Mouse (Mus musculus) heart, embryonic 13.5 days (tissue): ENCODE measurements at regions not wholly inside any gene's neighbourhood (a gene's known extent, or its start where the extent isn't known, plus 50 kb on each side); places are given as distances from the start of the nearest gene placed in this dataset.

Experiments used
- ATAC-seq: fragments of 200-750 bp; cut with Nextera tagmentation; 2 replicates; pipeline ENCODE4 v1.8.0; 2017; ENCODE audit warnings: moderate TSS enrichment; ENCODE audit not compliant: insufficient number of reproducible peaks, low FRiP score, low TSS enrichment; ENCODE audit errors: extremely low read depth
- H3K27ac ChIP-seq: fragments of 300-500 bp; sonication (generic); replicated peaks from 2 replicates; pipeline ENCODE4 v1.5.1; 2015; ENCODE audit warnings: moderate library complexity, mild to moderate bottlenecking, inconsistent platforms
- H3K27me3 ChIP-seq: fragments of 300-500 bp; sonication (generic); replicated peaks from 2 replicates; pipeline ENCODE4 v1.6.1; 2015; ENCODE audit warnings: mild to moderate bottlenecking, inconsistent platforms
- H3K36me3 ChIP-seq: fragments of 300-500 bp; sonication (generic); 2 replicates; pipeline ENCODE4 v1.6.1; 2015; ENCODE audit warnings: mild to moderate bottlenecking, inconsistent platforms
- H3K4me1 ChIP-seq: fragments of 300-500 bp; sonication (generic); 2 replicates; pipeline ENCODE4 v1.6.1; 2015; ENCODE audit warnings: inconsistent platforms
- H3K4me2 ChIP-seq: fragments of 300-500 bp; sonication (generic); 2 replicates; pipeline ENCODE4 v1.6.1; 2015; ENCODE audit warnings: inconsistent platforms, mild to moderate bottlenecking, moderate library complexity
- H3K4me3 ChIP-seq: fragments of 300-500 bp; sonication (generic); 2 replicates; pipeline ENCODE4 v1.5.1; 2015; ENCODE audit warnings: moderate library complexity, mild to moderate bottlenecking, inconsistent platforms
- H3K9ac ChIP-seq: fragments of 300-500 bp; sonication (generic); 2 replicates; pipeline ENCODE4 v1.6.1; 2015; ENCODE audit warnings: inconsistent platforms, mild to moderate bottlenecking, moderate library complexity
- H3K9me3 ChIP-seq: fragments of 300-500 bp; sonication (generic); 2 replicates; pipeline ENCODE4 v1.6.1; 2016; ENCODE audit warnings: inconsistent platforms
- WGBS: fragments of 180-500 bp; shearing (Covaris S2); methylation state at CpG from one replicate; pipeline ENCODE4 v1.1.7; 2015; ENCODE audit warnings: mixed read lengths; 5-methylcytosine and 5-hydroxymethylcytosine counted together

DNA sequence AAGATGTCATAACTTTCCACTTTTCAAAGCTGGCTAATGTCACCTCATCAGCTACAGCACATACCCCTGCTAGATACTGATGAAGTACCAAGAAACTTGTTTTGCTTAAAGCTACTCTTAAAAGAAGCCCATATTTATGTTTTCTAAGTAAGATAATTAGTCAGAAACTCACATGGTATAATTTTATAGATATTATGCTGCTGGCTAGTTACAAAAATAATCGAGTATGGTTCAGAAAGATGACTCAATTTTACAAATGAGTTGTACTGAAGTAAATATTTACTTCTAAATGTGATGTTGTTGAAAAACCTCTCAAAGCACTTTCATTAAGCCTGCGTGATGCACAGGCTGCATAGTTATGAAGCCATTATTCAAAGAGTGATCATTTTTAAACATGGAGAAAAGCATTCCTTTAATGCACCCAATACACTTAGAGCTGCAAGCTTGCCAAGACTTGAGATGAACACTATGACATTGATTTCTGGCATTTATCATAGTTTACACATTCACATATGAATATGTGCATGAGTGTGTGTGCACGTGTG is 582.3 kb upstream of the Gm26657 start:
- Histone ChIP-seq H3K4me1 (no peaks in the 10 kb centered on the region), H3K27me3 (no peaks in the 10 kb centered on the region), H3K9ac (no peak overlapping the region), H3K27ac (no peak overlapping the region), H3K4me2 (no peak overlapping the region), H3K9me3 (no peaks in the 10 kb centered on the region), H3K4me3 (no peak overlapping the region), H3K36me3 (no peaks in the 10 kb centered on the region)
- no peak for ATAC-seq
- 73% methylated on average over 3 of the region's 3 CpGs for WGBS

- Histone ChIP-seq H3K36me3 (no peaks in the 10 kb centered on the region), H3K27me3 (no peaks in the 10 kb centered on the region), H3K4me1 (no peaks in the 10 kb centered on the region), H3K4me2 (no peak overlapping the region), H3K9me3 (no peaks in the 10 kb centered on the region), H3K4me3 (no peak overlapping the region), H3K9ac (no peak overlapping the region), H3K27ac (no peak overlapping the region)
- ATAC-seq: no peak
- WGBS: 94% methylated on average over 1 of the region's 1 CpGs
Observed at GRCm38 (mm10) chr4:56150716-56151115, 589.2 kb upstream of the Gm26657 start.

DNA sequence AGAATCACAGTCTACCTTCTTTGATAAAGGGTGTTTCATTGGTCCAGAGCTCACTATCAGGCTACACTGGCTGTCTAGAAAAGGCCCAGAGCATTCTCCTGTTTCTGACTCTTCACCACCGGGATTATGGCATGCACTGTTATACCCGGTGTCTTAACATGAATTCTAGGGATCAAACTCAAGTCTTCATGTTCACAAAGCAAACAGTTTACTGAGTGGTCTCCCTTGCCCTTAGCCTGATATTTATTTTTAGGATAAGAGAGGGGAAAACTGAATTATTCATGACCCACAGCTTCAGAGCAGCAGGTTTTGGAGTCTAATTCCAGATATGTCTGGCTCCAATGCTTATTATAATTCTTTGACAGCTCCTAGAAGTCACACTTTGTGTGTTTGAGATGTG is 596.0 kb upstream of the Gm26657 start:
- Histone ChIP-seq H3K4me1 (no peaks in the 10 kb centered on the region), H3K36me3 (no peaks in the 10 kb centered on the region), H3K9ac (no peak overlapping the region), H3K27ac (no peak overlapping the region), H3K9me3 (no peaks in the 10 kb centered on the region), H3K27me3 (no peaks in the 10 kb centered on the region), H3K4me3 (no peak overlapping the region), H3K4me2 (no peak overlapping the region)
- WGBS: 70% methylated on average over 2 of the region's 2 CpGs
- no peak for ATAC-seq

- Histone ChIP-seq H3K27me3 (no peaks in the 10 kb centered on the region), H3K36me3 (no peaks in the 10 kb centered on the region), H3K4me2 (no peak overlapping the region), H3K4me1 (no peaks in the 10 kb centered on the region), H3K27ac (no peak overlapping the region), H3K9me3 (no peaks in the 10 kb centered on the region), H3K4me3 (no peak overlapping the region), H3K9ac (no peak overlapping the region)
- WGBS: 87% methylated on average over 3 of the region's 3 CpGs
- ATAC-seq: no peak
Observed at GRCm38 (mm10) chr4:56136837-56137236, 603.0 kb upstream of the Gm26657 start.

GRCm38 (mm10) chr4:56134350-56134749 is 602.1 kb upstream of the Klf4 start:
- H3K36me3 ChIP-seq: no peaks in the 10 kb centered on the region
- no peaks in the 10 kb centered on the region for H3K27me3 ChIP-seq
- H3K4me1 ChIP-seq: no peaks in the 10 kb centered on the region
- no peak overlapping the region for H3K9ac ChIP-seq
- H3K27ac ChIP-seq: no peak overlapping the region
- H3K9me3 ChIP-seq: no peaks in the 10 kb centered on the region
- ATAC-seq: no peak
- no peak overlapping the region for H3K4me2 ChIP-seq
- no peak overlapping the region for H3K4me3 ChIP-seq
- WGBS: 69% methylated on average over 5 of the region's 5 CpGs

DNA sequence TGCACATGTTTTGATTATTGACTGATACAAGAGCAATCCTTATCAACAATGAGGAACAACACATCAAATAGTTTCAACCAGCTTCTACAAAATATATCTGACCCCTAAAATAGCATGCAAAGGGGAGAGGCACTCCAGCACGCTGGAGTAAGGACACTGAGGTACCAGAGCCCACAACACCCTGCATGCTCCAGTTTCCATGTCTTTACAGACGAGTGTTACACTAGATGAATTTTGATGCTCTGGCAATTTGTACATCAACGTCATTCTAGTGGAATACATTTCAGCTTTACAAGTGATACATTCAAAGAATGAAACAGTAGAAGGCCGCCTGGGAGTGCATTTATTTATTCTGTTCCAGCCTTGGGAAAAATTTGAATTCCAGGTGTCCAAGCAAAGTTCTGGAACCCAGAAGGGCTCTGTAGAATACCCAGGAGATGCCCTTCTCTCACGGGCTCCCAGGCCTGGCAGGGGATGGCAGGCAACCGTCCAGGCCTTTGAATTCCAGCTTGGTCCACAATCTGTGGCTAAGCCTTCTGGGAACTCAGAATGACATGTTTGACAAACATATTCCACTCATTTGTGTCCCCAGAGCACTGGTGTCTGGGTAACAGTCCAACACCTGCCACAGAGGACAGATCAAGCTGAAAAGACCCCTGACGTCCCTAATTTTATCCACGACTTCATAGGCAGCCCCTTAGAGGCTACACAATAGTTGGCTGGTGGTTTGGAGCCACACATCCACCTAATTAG is 595.6 kb upstream of the Klf4 start:
- no peaks in the 10 kb centered on the region for H3K27me3 ChIP-seq

DNA sequence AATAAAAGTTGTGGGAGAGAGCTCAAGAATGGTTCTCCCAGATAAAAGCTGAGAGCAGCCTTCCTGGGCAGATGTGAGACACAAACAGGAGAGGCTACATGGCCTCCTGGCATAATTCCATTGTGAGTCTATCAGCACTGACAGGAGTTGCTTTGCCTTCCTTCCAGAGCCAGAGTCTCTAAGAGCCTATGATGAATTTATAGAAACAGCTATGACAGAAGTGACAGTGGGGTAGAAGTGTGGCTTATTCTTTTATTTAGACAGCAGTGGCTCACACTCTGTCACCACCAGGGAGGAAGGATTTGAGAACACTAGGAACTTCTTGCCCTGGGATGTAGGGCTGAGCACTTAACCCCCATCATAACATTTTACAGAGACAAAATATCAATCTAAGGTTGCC is 592.2 kb upstream of the Klf4 start:
- ATAC-seq: no peak

More for the DNA sequence above, 595.6 kb upstream of the Klf4 start:
- Histone ChIP-seq H3K4me2 (no peak overlapping the region), H3K4me3 (no peak overlapping the region), H3K27ac (no peak overlapping the region), H3K36me3 (no peaks in the 10 kb centered on the region), H3K9me3 (no peaks in the 10 kb centered on the region), H3K4me1 (peaks cover 10% of the 10 kb centered on the region; the same call in 1 of the 2 replicates), H3K9ac (no peak overlapping the region)
- ATAC-seq: no peak
- 57% methylated on average over 8 of the region's 8 CpGs for WGBS

DNA sequence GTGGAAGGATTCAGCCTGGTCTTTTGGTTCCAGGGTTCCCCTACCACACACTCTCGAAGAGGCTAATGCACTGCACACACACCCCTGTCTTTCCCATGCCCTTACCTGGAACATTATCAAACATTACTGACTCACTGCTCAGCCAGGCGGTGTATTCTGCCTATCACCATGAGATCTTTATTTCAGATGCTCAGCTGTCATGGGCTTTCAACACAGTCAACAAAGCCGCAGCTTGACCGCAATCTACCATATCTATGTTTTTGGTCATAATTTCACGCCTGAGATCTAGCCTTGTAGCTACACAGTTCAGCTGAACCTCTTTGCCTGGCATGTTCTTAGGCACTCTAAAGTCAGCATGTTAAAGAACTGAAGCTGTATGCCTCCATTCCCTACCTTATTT is 589.9 kb upstream of the Klf4 start:
- no peaks in the 10 kb centered on the region for H3K27me3 ChIP-seq
- no peak for ATAC-seq
- H3K9me3 ChIP-seq: no peaks in the 10 kb centered on the region
- H3K27ac ChIP-seq: no peak overlapping the region
- no peaks in the 10 kb centered on the region for H3K36me3 ChIP-seq
- H3K4me3 ChIP-seq: no peak overlapping the region
- H3K9ac ChIP-seq: no peak overlapping the region
- 80% methylated on average over 5 of the region's 5 CpGs for WGBS
- peaks cover 13% of the 10 kb centered on the region; the same call in 1 of the 2 replicates for H3K4me1 ChIP-seq
- H3K4me2 ChIP-seq: no peak overlapping the region

More for the DNA sequence above, 592.2 kb upstream of the Klf4 start:
- Histone ChIP-seq H3K27ac (peak overlapping the region; percentile 77), H3K4me2 (no peak overlapping the region), H3K9me3 (no peaks in the 10 kb centered on the region), H3K4me3 (no peak overlapping the region), H3K27me3 (no peaks in the 10 kb centered on the region), H3K4me1 (peaks cover 15% of the 10 kb centered on the region; the same call in 1 of the 2 replicates), H3K36me3 (no peaks in the 10 kb centered on the region), H3K9ac (no peak overlapping the region)

- Histone ChIP-seq H3K4me3 (no peak overlapping the region), H3K9ac (no peak overlapping the region), H3K9me3 (no peaks in the 10 kb centered on the region), H3K4me2 (no peak overlapping the region), H3K27me3 (no peaks in the 10 kb centered on the region), H3K36me3 (no peaks in the 10 kb centered on the region), H3K4me1 (peaks cover 13% of the 10 kb centered on the region; the same call in 1 of the 2 replicates), H3K27ac (0 out of 2 replicates have a peak overlapping the region, but pooled peaks have one; percentile 5)
- WGBS: 72% methylated on average over 5 of the region's 5 CpGs
- no peak for ATAC-seq
Observed at GRCm38 (mm10) chr4:56121664-56122063, 589.4 kb upstream of the Klf4 start.

DNA sequence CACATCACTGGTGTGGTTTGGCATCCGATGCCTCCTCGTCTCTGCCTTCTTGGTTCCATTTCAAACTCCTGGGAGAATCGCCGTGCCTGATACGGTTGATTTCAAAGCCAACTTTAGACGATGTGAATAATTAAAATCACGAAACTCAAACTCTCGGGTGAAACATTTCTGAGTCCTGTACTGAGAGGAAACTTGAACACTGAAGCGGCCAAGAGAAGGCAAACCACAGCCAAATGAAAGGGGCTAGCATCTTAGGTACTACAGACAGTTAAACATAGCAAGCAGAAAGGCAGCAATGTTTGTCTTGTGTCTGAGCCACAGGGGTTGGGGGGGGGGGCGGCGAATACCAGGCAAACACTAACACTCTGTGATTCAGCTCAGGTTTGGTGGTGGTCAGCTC is 588.1 kb upstream of the Klf4 start:
- Histone ChIP-seq H3K9me3 (no peaks in the 10 kb centered on the region), H3K4me1 (peaks cover 13% of the 10 kb centered on the region; the same call in 1 of the 2 replicates), H3K4me3 (no peak overlapping the region), H3K27me3 (no peaks in the 10 kb centered on the region), H3K27ac (no peak overlapping the region), H3K36me3 (no peaks in the 10 kb centered on the region), H3K4me2 (no peak overlapping the region), H3K9ac (no peak overlapping the region)
- 80% methylated on average over 11 of the region's 11 CpGs for WGBS
- no peak for ATAC-seq

DNA sequence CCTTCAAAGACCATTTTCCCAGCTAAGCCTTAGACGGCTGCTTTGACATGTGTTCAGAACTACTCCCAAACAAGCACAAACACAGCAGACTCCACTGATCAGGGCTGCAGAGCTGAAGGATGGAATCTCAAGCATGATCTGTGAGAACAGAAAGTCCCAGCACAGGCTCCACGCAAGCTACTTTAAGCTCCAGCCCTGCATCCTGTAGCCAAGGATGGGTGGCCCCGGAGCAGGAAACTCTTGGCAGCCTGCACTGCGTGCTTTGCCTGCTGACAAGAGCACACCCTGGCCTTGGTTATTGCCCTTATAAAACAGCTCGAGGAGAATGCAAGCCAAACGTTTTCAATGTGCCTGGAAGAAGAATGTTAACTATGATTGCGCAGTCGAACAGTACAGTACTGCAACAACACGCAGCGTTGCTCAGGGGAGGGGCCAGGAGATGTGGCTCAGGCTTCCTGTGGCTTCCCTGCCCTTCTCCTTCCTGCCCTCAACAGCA is 581.5 kb upstream of the Klf4 start:
- H3K9me3 ChIP-seq: no peaks in the 10 kb centered on the region
- ATAC-seq: peak; percentile 58
- H3K4me1 ChIP-seq: peaks cover 20% of the 10 kb centered on the region
- no peaks in the 10 kb centered on the region for H3K36me3 ChIP-seq
- peak overlapping the region; percentile 59 for H3K4me2 ChIP-seq
- peak overlapping the region; percentile 33 for H3K4me3 ChIP-seq
- H3K27me3 ChIP-seq: no peaks in the 10 kb centered on the region
- peak overlapping the region; percentile 76 for H3K27ac ChIP-seq
- peak overlapping the region; percentile 45 for H3K9ac ChIP-seq
- WGBS: 10% methylated on average over 10 of the region's 10 CpGs
